Mouse (Mus musculus): ENCODE data around the gene Serinc5. TPM values are rescaled to one million over a fixed set of nuclear protein-coding genes. Genes with fewer than 3 reads are reported as not detected.

Serinc5 gene
- polyA plus RNA-seq, 1 experiment from 2014 or later: 9.7 TPM

- Histone ChIP-seq H3K4me1 (ENCODE audit: control insufficient read depth, insufficient read depth, low read length) (peaks cover 11% of the 10 kb centered on the region), H3K27me3 (ENCODE audit: control insufficient read depth, insufficient read depth, low read length) (no peaks in the 10 kb centered on the region), H3K4me2 (no peak overlapping the region), H3K27ac (ENCODE audit: low read depth, low read length) (no peak overlapping the region), H3K9ac (ENCODE audit: low read length) (no peak overlapping the region), H3K9me3 (ENCODE audit: control insufficient read depth, low read length) (no peaks in the 10 kb centered on the region), H3K36me3 (ENCODE audit: control insufficient read depth, insufficient read depth, low read length) (no peaks in the 10 kb centered on the region), H3K4me3 (ENCODE audit: low read depth, low read length) (no peak overlapping the region)
- ATAC-seq (ENCODE audit: low FRiP score): no peak
- WGBS: 78% methylated on average over 4 of the region's 4 CpGs
- DNase-seq (ENCODE audit: low spot score, missing footprints): peak; percentile 60
Measured at GRCm38 (mm10) chr13:92631450-92631849, 20.6 kb downstream of the Serinc5 start.

- H3K4me1 ChIP-seq (ENCODE audit: control insufficient read depth, insufficient read depth, low read length): peaks cover 19% of the 10 kb centered on the region
- 47% methylated on average over 4 of the region's 4 CpGs for WGBS
- H3K27ac ChIP-seq (ENCODE audit: low read depth, low read length): no peak overlapping the region
- H3K4me2 ChIP-seq: no peak overlapping the region
- ATAC-seq (ENCODE audit: low FRiP score) (no peak), DNase-seq (ENCODE audit: low spot score, missing footprints) (no peak)
- no peaks in the 10 kb centered on the region for H3K9me3 ChIP-seq (ENCODE audit: control insufficient read depth, low read length)
- no peak overlapping the region for H3K4me3 ChIP-seq (ENCODE audit: low read depth, low read length)
- H3K9ac ChIP-seq (ENCODE audit: low read length): no peak overlapping the region
- no peaks in the 10 kb centered on the region for H3K36me3 ChIP-seq (ENCODE audit: control insufficient read depth, insufficient read depth, low read length)
- H3K27me3 ChIP-seq (ENCODE audit: control insufficient read depth, insufficient read depth, low read length): no peaks in the 10 kb centered on the region
Measured at GRCm38 (mm10) chr13:92632550-92632949, 21.7 kb downstream of the Serinc5 start.

- no peaks in the 10 kb centered on the region for H3K36me3 ChIP-seq (ENCODE audit: control insufficient read depth, insufficient read depth, low read length)
- WGBS: 12% methylated on average over 2 of the region's 2 CpGs
- peaks cover 19% of the 10 kb centered on the region for H3K4me1 ChIP-seq (ENCODE audit: control insufficient read depth, insufficient read depth, low read length)
- DNase-seq (ENCODE audit: low spot score, missing footprints) (peak; percentile 81), ATAC-seq (ENCODE audit: low FRiP score) (no peak)
- H3K9ac ChIP-seq (ENCODE audit: low read length): no peak overlapping the region
- no peak overlapping the region for H3K4me3 ChIP-seq (ENCODE audit: low read depth, low read length)
- no peak overlapping the region for H3K27ac ChIP-seq (ENCODE audit: low read depth, low read length)
- no peak overlapping the region for H3K4me2 ChIP-seq
- no peaks in the 10 kb centered on the region for H3K9me3 ChIP-seq (ENCODE audit: control insufficient read depth, low read length)
- no peaks in the 10 kb centered on the region for H3K27me3 ChIP-seq (ENCODE audit: control insufficient read depth, insufficient read depth, low read length)
Measured at GRCm38 (mm10) chr13:92635040-92635439, 24.1 kb downstream of the Serinc5 start.

GRCm38 (mm10) chr13:92636226-92636909, 25.5 kb downstream of the Serinc5 start:
- ATAC-seq (ENCODE audit: low FRiP score) (no peak), DNase-seq (ENCODE audit: low spot score, missing footprints) (peak; percentile 69)
- H3K27me3 ChIP-seq (ENCODE audit: control insufficient read depth, insufficient read depth, low read length): no peaks in the 10 kb centered on the region
- no peaks in the 10 kb centered on the region for H3K9me3 ChIP-seq (ENCODE audit: control insufficient read depth, low read length)
- no peak overlapping the region for H3K9ac ChIP-seq (ENCODE audit: low read length)
- H3K4me3 ChIP-seq (ENCODE audit: low read depth, low read length): no peak overlapping the region
- no peaks in the 10 kb centered on the region for H3K36me3 ChIP-seq (ENCODE audit: control insufficient read depth, insufficient read depth, low read length)
- peaks cover 20% of the 10 kb centered on the region for H3K4me1 ChIP-seq (ENCODE audit: control insufficient read depth, insufficient read depth, low read length)
- 75% methylated on average over 6 of the region's 6 CpGs for WGBS
- H3K27ac ChIP-seq (ENCODE audit: low read depth, low read length): no peak overlapping the region
- no peak overlapping the region for H3K4me2 ChIP-seq

GRCm38 (mm10) chr13:92636910-92637275, 26.0 kb downstream of the Serinc5 start:
- no peak overlapping the region for H3K4me3 ChIP-seq (ENCODE audit: low read depth, low read length)
- peak overlapping the region; percentile 4; the same call in 1 of the 2 replicates for H3K4me2 ChIP-seq
- H3K27me3 ChIP-seq (ENCODE audit: control insufficient read depth, insufficient read depth, low read length): no peaks in the 10 kb centered on the region
- no peaks in the 10 kb centered on the region for H3K9me3 ChIP-seq (ENCODE audit: control insufficient read depth, low read length)
- no peak overlapping the region for H3K27ac ChIP-seq (ENCODE audit: low read depth, low read length)
- H3K4me1 ChIP-seq (ENCODE audit: control insufficient read depth, insufficient read depth, low read length): peaks cover 21% of the 10 kb centered on the region
- DNase-seq (ENCODE audit: low spot score, missing footprints): peak; percentile 91
- peak overlapping the region; percentile 31; the same call in 1 of the 2 replicates for H3K9ac ChIP-seq (ENCODE audit: low read length)
- ATAC-seq (ENCODE audit: low FRiP score): peak; percentile 82
- H3K36me3 ChIP-seq (ENCODE audit: control insufficient read depth, insufficient read depth, low read length): no peaks in the 10 kb centered on the region
- WGBS: 3% methylated on average over 7 of the region's 7 CpGs

- H3K4me1 ChIP-seq (ENCODE audit: control insufficient read depth, insufficient read depth, low read length): peaks cover 16% of the 10 kb centered on the region; the same call in 1 of the 2 replicates
- H3K9ac ChIP-seq (ENCODE audit: low read length): no peak overlapping the region
- DNase-seq (ENCODE audit: low spot score, missing footprints) (no peak), ATAC-seq (ENCODE audit: low FRiP score) (no peak)
- no peaks in the 10 kb centered on the region for H3K27me3 ChIP-seq (ENCODE audit: control insufficient read depth, insufficient read depth, low read length)
- no peak overlapping the region for H3K4me3 ChIP-seq (ENCODE audit: low read depth, low read length)
- no peaks in the 10 kb centered on the region for H3K9me3 ChIP-seq (ENCODE audit: control insufficient read depth, low read length)
- H3K4me2 ChIP-seq: no peak overlapping the region
- H3K27ac ChIP-seq (ENCODE audit: low read depth, low read length): no peak overlapping the region
- 83% methylated on average over 12 of the region's 12 CpGs for WGBS
- no peaks in the 10 kb centered on the region for H3K36me3 ChIP-seq (ENCODE audit: control insufficient read depth, insufficient read depth, low read length)
Measured at GRCm38 (mm10) chr13:92639093-92640014, 28.5 kb downstream of the Serinc5 start.

- Histone ChIP-seq H3K4me2 (no peak overlapping the region), H3K9me3 (ENCODE audit: control insufficient read depth, low read length) (no peaks in the 10 kb centered on the region), H3K4me1 (ENCODE audit: control insufficient read depth, insufficient read depth, low read length) (peaks cover 2% of the 10 kb centered on the region; the same call in 1 of the 2 replicates), H3K4me3 (ENCODE audit: low read depth, low read length) (no peak overlapping the region), H3K9ac (ENCODE audit: low read length) (no peak overlapping the region), H3K27ac (ENCODE audit: low read depth, low read length) (no peak overlapping the region), H3K36me3 (ENCODE audit: control insufficient read depth, insufficient read depth, low read length) (no peaks in the 10 kb centered on the region), H3K27me3 (ENCODE audit: control insufficient read depth, insufficient read depth, low read length) (no peaks in the 10 kb centered on the region)
- DNase-seq (ENCODE audit: low spot score, missing footprints) (no peak), ATAC-seq (ENCODE audit: low FRiP score) (no peak)
- WGBS: 88% methylated on average over 3 of the region's 3 CpGs
Measured at GRCm38 (mm10) chr13:92644199-92644598, 33.3 kb downstream of the Serinc5 start.

- no peak for ATAC-seq (ENCODE audit: low FRiP score)
- Histone ChIP-seq H3K4me2 (no peak overlapping the region), H3K27me3 (ENCODE audit: control insufficient read depth, insufficient read depth, low read length) (no peaks in the 10 kb centered on the region), H3K9ac (ENCODE audit: low read length) (no peak overlapping the region), H3K36me3 (ENCODE audit: control insufficient read depth, insufficient read depth, low read length) (no peaks in the 10 kb centered on the region), H3K4me3 (ENCODE audit: low read depth, low read length) (no peak overlapping the region), H3K9me3 (ENCODE audit: control insufficient read depth, low read length) (no peaks in the 10 kb centered on the region), H3K4me1 (ENCODE audit: control insufficient read depth, insufficient read depth, low read length) (peaks cover 2% of the 10 kb centered on the region; the same call in 1 of the 2 replicates), H3K27ac (ENCODE audit: low read depth, low read length) (no peak overlapping the region)
- no peak for DNase-seq (ENCODE audit: low spot score, missing footprints)
- 60% methylated on average over 6 of the region's 6 CpGs for whole genome bisulfite sequencing
Measured at GRCm38 (mm10) chr13:92644753-92645152, 33.9 kb downstream of the Serinc5 start.

- no peak overlapping the region for H3K4me3 ChIP-seq (ENCODE audit: low read depth, low read length)
- no peaks in the 10 kb centered on the region for H3K36me3 ChIP-seq (ENCODE audit: control insufficient read depth, insufficient read depth, low read length)
- no peak overlapping the region for H3K27ac ChIP-seq (ENCODE audit: low read depth, low read length)
- no peaks in the 10 kb centered on the region for H3K9me3 ChIP-seq (ENCODE audit: control insufficient read depth, low read length)
- no peaks in the 10 kb centered on the region for H3K4me1 ChIP-seq (ENCODE audit: control insufficient read depth, insufficient read depth, low read length)
- no peak overlapping the region for H3K4me2 ChIP-seq
- DNase-seq (ENCODE audit: low spot score, missing footprints): no peak
- 91% methylated on average over 2 of the region's 2 CpGs for WGBS
- no peaks in the 10 kb centered on the region for H3K27me3 ChIP-seq (ENCODE audit: control insufficient read depth, insufficient read depth, low read length)
- no peak overlapping the region for H3K9ac ChIP-seq (ENCODE audit: low read length)
- ATAC-seq (ENCODE audit: low FRiP score): no peak
Measured at GRCm38 (mm10) chr13:92647695-92648094, 36.8 kb downstream of the Serinc5 start.

Data from midbrain, embryonic 11.5 days (tissue).